Mouse (Mus musculus): ENCODE data around the gene Mpst.
A peak's percentile ranks its signal among the peaks of the same experiment; 100 is the strongest.

The Mpst gene

DNA sequence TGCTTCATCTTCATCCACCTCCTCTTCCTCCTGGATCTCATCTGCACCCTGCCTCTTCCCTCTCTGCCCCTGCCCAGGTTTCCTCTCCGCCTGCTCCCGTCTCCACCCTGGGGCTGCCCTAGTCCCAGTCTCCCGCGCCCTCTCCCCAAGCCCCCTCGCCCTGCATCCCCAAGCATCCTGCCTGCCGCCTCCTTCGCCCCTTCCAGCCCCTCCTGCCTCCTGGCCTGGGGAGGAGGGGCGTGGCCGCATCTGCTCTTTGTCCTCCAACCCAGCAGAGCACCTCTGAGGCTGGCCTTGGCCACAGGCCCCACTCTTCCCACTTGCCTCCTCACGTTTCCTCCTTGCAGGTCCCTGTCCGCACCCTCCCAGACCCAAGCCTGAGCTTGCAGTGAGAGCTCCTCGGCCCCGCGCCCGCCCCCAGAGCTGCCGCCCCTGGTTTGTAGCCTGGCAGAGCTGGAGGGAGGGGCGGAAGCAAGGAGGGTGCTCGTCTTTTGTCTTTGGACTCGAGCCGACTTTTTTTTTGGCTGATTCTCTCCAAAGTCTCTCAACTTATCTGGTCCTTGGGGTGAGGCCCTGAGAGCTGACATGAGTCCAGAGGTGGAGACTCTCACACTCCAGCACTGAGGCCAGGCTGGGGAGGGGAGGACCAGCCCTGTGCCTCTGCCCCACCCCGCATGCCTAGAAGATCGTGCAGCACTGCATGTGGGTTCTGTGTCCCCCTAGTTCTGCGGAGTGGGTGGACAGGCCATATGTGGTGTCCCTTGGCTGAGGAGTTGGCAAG lies 31.2 kb downstream of the Mpst start:
- DNase-seq, result peak; percentile 42 to 46

DNA sequence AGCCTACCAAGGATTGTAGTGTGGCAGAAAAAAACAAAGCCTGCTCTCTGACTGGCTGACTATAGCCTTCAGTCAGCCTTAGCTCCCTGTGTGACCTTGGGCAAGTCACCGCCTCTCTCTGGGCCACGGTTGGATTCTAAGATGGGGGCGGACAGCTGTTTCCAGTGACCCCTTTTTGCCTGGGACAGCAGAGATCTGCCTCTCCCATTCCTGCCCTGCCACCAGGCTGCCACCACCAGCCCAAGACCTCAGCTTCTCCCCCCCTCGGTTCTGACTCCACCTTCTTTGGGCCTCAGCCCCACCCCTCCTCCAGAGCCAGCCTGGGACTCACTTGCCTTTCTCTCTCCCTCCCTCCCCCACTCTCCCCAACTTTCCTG lies 31.8 kb downstream of the Mpst start:
- DNase-seq, result no peak

- peak in 1 of 2 experiments; percentile 10 for DNase-seq
Observed at GRCm38 (mm10) chr15:78438505-78438904, 32.3 kb downstream of the Mpst start.

- DNase-seq, result no peak
Observed at GRCm38 (mm10) chr15:78438973-78439372, 32.8 kb downstream of the Mpst start.

- no peak for DNase-seq
Observed at GRCm38 (mm10) chr15:78442231-78442630, 36.0 kb downstream of the Mpst start.

- DNase-seq, result no peak
Observed at GRCm38 (mm10) chr15:78443857-78444256, 37.6 kb downstream of the Mpst start.

- DNase-seq, result no peak
Observed at GRCm38 (mm10) chr15:78447121-78447520, 40.9 kb downstream of the Mpst start.

DNA sequence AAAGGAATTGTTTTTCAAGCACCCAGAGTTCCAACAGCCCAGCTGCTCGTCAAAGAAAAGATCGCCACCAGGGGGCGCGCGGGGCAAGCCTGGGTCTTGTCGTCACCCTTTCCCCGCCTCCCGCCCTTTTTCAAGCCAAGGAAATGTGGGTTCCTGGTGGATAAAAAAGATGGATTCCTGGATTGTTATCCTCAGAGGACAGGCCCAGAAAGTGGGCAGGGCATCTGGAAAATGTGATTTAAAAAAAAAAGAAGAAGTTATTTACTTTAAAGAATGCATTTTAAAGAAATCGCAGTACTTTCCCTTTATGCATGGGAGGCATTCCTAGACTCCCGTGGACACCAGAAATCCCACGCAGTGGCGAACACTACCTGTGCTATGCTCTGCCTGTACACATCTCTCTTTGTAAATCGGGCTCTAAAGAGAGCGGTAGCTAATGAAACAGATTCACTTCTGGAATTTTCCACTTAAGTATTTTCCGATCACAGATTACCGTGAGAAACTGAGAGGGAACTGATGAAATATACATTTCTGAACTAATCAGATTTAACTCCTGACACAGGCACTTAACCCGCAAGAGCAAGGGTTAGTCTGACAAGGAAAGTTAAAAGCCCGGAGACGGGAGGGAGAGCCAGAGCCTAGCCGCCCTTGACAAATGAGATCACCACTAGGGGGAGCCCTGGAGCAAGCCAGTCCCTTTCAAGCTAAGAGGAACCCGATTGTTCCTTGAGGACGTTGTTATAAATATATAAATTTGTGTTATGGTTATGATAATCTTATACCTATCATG lies 41.7 kb downstream of the Mpst start:
- DNase-seq, result peak; percentile 98 to 100

DNA sequence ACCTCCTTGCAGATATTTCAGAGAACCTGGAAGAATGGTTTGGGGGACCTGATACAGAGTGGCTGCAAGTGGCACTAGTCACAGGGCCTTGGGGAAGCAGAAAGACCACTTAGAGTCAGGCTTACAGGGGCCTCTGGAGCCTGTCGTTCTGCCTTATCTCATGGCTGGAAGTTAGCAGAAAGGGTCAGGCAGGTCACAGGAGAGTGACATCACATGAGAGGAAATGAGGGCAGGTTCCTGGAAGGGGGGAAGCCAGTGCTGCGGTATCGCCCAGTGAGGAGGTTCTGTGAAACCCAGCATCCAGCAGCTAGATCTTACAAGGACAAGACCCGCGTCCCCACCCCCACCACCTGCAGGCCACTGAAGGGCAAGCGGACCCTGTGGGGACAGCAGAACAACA lies 42.9 kb downstream of the Mpst start:
- DNase-seq, result no peak

- peak in 1 of 2 experiments; percentile 64 for DNase-seq
Observed at GRCm38 (mm10) chr15:78449694-78450418, 43.6 kb downstream of the Mpst start.

- DNase-seq, result no peak
Observed at GRCm38 (mm10) chr15:78450419-78450768, 44.2 kb downstream of the Mpst start.

GRCm38 (mm10) chr15:78451201-78451600 lies 45.0 kb downstream of the Mpst start:
- DNase-seq, result no peak

- no peak for DNase-seq
Observed at GRCm38 (mm10) chr15:78452929-78453328, 46.7 kb downstream of the Mpst start.

GRCm38 (mm10) chr15:78455168-78455567 lies 49.0 kb downstream of the Mpst start:
- no peak for DNase-seq

GRCm38 (mm10) chr15:78456051-78456450 lies 49.8 kb downstream of the Mpst start:
- peak; percentile 68 to 76 for DNase-seq

DNA sequence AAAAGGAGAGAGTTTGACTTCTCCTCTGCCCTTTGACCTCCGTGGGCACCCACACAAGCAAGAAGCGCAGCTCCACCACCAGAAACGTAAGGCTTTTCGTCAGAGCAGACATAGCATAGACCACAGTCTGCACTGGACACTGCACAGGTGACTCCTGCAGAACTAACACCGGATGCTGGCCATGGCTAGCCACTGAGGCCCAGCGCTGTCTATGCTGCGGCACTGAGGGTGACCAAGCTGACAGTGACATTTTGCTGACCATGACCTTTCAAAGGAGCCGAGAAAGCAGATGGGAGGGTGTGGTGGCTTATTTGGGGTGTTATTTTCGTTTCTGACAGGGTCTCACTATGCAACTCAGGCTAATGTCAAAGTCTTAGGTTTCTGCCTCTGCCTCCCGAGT lies 51.0 kb downstream of the Mpst start:
- no peak for DNase-seq

GRCm38 (mm10) chr15:78462981-78463380 lies 56.8 kb downstream of the Mpst start:
- DNase-seq, result no peak
